Mouse (Mus musculus): Measurements from ENCODE around the gene Lmo7. TPM values are rescaled to one million over a fixed set of nuclear protein-coding genes. Genes with fewer than 3 reads are reported as not detected.

Lmo7 gene
- polyA plus RNA-seq, 1 experiment, result not detected

DNA sequence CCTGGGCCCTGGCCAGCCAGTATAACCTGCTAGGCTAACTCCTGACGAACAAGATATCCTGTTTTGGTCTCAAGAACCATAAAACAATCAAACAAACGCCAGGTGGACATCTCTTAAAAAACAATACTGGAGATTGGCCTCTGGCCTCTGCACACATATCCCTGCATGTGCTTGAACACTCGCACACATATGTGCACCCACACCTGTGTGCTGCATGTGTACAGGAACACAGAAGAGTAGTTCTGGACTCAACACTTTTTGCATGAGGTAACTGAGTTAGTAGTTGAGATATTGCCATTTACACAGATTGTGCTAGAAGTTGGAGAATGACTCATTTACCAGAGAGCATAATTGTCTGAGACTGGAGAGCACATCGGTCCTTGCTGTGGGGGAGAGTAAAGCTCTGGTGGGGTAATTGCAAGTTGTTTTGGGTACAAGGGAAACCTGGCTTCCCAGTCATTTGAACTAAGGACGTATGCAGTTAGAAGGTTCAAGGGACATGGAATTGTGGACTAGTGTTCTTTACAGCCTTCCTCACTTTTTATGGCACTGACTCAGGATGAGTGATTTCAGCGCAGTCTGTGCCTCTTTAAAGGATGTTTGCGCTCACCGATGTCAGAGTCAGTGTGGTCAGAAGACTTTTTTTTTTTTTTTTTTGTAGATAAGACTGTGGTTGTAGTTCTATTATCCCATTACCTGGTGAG is 148.7 kb downstream of the Lmo7 start:
- no peak for TF ChIP-seq GATA1 (IDR thresholded peaks at IDR 0.05; ENCODE audit: low read length)

- TF ChIP-seq GATA1 (IDR thresholded peaks at IDR 0.05; ENCODE audit: low read length), result no peak
Observed at GRCm38 (mm10) chr14:101879050-101879694, 149.4 kb downstream of the Lmo7 start.

DNA sequence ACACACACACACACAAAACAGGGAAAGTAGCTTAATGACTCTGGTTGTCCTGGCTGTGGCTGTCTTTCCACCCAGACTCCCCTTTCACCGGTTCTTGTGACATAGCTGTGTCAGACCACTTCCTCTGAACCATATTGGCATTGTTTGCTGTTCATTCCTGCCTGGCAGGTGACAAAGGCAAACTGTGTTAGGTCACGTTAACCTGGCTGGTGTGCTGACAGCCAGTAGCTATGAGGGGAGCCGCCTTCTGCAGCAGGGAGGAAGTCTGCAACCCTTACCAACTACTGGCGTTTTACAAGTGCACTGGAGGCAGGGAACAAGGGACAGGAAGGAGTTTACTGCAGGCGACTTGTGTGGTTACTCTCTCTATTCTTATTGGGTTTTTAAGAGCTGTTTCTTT is 153.2 kb downstream of the Lmo7 start:
- TF ChIP-seq GATA1 (IDR thresholded peaks at IDR 0.05; ENCODE audit: low read length), result no peak

GRCm38 (mm10) chr14:101883787-101884186 is 154.0 kb downstream of the Lmo7 start:
- no peak for TF ChIP-seq GATA1 (IDR thresholded peaks at IDR 0.05; ENCODE audit: low read length)

DNA sequence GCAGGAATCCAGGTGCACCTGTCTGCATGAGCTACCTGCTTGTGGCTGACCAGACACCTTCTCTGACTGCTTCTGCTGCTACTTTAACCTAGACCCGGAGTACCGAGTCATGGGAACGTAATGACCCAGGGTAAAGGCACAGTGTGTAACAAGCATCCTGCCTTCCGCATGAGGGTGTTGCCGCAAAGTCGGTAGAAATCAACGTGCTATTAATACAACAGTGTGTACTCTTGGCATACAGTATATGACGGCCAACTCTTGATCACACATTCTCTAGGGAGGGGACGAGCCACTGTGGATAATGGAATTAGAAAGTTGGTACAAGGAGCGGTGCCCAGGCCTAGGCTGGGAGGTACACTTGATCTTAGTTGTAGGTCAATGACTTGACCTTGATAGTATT is 156.6 kb downstream of the Lmo7 start:
- no peak for TF ChIP-seq GATA1 (IDR thresholded peaks at IDR 0.05; ENCODE audit: low read length)

DNA sequence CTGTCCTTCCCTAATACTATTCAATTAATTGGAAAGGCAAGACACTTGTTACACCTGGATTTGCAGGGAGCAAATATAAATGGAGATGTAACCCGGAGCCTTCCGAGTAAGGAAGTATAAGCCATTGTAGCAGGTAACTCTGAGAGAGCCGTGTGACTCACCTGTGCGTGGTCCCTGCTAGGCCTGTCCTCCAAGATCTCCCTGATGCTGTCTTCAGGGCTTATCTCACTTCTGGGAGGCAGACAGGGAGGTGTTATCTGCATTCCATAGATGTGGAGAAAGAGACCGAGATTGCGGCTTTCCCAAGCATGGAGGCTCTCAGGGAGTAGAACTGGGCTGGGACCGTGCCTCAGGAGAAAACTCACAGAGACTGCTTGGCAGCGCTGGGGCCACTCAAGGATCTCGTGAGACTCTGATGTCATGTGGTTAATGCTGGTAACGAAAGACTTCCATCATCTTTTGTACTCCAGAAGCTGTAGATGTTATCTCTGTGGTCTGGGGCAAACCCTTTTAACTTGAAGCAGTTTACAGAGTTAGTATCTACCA is 162.2 kb downstream of the Lmo7 start:
- TF ChIP-seq GATA1 (IDR thresholded peaks at IDR 0.05; ENCODE audit: low read length), result no peak

GRCm38 (mm10) chr14:101892496-101892895 is 162.7 kb downstream of the Lmo7 start:
- no peak for TF ChIP-seq GATA1 (IDR thresholded peaks at IDR 0.05; ENCODE audit: low read length)

GRCm38 (mm10) chr14:101893215-101893614 is 163.5 kb downstream of the Lmo7 start:
- TF ChIP-seq GATA1 (IDR thresholded peaks at IDR 0.05; ENCODE audit: low read length), result no peak

DNA sequence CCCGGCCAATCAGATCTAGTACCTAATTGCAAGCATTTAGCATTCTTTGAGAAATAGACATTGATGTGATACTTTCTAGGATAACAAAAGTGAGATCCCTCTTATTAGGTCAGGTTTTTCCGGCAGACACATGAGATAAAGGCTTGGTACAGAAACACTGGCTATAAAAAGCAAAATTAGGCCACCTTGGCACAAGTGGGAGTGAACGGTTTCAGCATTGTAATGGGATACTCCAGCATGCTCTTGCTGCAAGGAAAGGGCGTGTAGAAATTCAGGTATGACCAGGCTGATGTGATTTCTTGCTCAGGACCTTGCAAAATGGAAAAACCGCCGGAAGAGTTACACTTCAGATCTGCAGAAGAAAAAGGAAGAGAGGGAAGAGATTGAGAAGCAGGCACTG is 168.5 kb downstream of the Lmo7 start:
- TF ChIP-seq GATA1 (IDR thresholded peaks at IDR 0.05; ENCODE audit: low read length), result no peak

DNA sequence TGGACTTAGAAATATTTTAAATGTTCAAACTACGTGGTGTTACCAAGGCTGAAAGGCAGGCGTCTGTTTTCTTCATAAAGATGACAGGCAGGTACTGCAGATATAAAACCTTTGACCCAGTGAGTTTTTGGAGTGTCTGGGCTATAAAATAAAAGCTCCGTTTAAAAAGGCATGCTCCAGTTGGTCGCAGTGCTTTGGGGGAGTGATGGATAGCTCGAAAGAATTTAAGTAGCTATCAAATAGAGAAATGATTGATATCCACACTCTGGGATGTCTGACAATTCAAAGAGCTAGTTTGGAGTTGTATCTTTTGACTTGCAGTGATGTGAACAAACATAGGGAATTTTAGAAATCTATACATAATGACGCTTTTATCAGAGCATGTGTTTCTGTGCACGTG is 171.7 kb downstream of the Lmo7 start:
- no peak for TF ChIP-seq GATA1 (IDR thresholded peaks at IDR 0.05; ENCODE audit: low read length)

- no peak for TF ChIP-seq GATA1 (IDR thresholded peaks at IDR 0.05; ENCODE audit: low read length)
Observed at GRCm38 (mm10) chr14:101901976-101902375, 172.2 kb downstream of the Lmo7 start.

- TF ChIP-seq GATA1 (IDR thresholded peaks at IDR 0.05; ENCODE audit: low read length), result no peak
Observed at GRCm38 (mm10) chr14:101903722-101904121, 174.0 kb downstream of the Lmo7 start.

GRCm38 (mm10) chr14:101911983-101912382 is 182.2 kb downstream of the Lmo7 start:
- TF ChIP-seq GATA1 (IDR thresholded peaks at IDR 0.05; ENCODE audit: low read length), result no peak

DNA sequence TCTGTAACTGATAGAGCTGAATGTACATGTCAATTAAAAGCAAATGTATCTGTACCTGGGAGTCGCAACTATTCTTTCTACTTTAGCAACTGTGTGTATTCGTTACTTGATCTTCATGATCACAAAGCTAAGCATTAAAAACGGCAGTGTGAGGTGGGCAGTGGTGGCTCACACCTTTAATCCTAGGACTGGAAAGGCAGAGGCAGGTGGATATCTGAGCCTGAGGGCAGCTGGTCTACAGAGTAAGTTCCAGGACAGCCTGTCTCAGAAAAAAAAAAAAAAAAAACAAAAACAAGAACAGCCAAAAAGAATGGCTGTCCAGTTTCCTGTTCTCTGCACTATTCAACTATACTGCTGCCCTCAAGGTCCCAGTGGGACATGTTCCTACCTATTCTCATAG is 182.6 kb downstream of the Lmo7 start:
- no peak for TF ChIP-seq GATA1 (IDR thresholded peaks at IDR 0.05; ENCODE audit: low read length)

- no peak for TF ChIP-seq GATA1 (IDR thresholded peaks at IDR 0.05; ENCODE audit: low read length)
Observed at GRCm38 (mm10) chr14:101914321-101914720, 184.6 kb downstream of the Lmo7 start.

DNA sequence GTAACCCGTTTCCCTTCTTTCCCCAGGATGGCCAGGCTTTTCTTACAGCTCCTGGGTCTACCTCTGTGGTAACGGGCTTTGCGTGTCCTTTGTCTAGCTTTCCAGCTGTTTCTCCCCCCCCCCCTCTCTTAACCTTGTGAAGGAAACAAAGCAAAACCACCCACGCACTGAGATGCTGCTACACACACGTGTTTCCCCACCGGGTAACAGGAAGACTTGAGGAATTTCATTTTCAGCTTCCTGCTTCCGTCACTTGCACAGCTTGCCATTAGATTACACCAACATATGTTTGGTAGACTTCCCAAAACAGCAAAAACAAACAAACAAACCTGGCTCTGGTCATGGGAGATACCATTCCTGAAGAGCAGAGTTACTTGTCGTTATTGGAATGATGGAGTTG is 186.1 kb downstream of the Lmo7 start:
- TF ChIP-seq GATA1 (IDR thresholded peaks at IDR 0.05; ENCODE audit: low read length), result no peak

DNA sequence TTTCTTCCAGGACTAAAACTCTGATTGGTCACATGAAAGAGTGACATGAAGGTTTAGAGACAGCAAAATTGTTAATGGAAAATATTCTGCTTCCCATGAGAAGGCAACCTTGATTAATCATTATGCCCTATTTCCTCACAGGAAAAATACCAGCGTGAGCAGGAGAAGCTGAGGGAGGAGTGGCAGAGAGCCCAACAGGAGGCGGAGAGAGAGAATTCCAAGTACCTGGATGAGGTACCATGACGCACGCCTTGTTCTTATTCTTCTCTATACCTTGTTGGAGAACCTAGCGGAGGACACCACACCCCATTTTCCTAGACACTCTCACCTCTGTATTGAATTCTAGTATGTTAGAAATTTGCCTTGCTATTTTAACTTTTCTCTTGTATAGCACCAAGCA is 188.7 kb downstream of the Lmo7 start:
- no peak for TF ChIP-seq GATA1 (IDR thresholded peaks at IDR 0.05; ENCODE audit: low read length)
